9 mouse cellular contexts compared by ENCODE assay signal in the genomic region with DNA sequence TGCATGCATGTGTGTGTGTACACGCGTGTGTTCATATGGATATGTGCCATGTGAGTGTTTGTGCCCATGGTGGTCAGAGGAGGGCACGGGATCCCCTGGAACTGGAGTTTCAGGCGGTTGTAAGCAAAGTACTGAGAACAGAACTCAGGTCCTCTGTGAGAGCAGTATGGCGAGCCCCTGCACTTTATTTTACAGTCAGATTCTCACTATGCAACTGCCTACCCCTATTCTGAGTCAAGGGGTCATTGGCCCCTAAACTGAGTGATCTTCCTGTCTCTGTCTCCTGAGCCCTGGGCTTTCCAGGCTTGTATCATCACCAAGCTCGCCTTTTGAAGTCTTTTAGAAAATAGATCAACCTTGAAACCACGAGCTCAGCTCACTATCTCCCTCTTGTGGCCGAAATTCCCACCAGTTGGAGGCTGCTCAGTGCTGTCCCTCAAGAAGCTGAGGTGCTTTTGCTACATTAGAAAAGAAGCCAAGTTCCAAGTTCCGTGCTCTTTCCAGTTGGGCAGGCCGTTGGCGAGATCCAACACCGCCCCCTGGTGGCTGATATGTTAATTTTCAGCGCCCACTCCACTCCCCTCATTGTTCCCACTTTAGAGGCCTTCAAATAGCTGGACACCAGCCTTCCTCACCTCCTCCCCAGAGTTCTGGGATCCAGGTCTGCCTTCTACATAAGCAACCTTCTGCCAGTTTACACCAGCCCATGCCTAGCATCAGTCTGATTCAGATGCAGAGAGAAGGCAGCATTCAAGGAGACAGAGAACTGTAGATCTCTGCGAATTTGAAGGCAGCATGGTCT. TPM values are rescaled to one million over a fixed set of nuclear protein-coding genes. Genes with fewer than 3 reads are reported as not detected.
DNase-seq lines count a peak whose midpoint lies in the region; ATAC-seq and TF ChIP-seq lines count a peak whose summit lies in the region.
"Had no signal": no experiment of that assay in that cellular context is flagged by ENCODE, and none has a peak within 500 bp of the region (broad histone marks: within the 10 kb centered on the region; RNA-seq: fewer than 3 reads in every experiment).

No protein-coding gene starts in this region.

- TF ChIP-seq POLR2A in embryonic fibroblast, embryonic 13.5 days (IDR thresholded peaks at IDR 0.05; ENCODE audit: low read depth, low read length) = no peak

- no peak overlapping the region for H3K4me2 ChIP-seq in heart, embryonic 13.5 days
- no peak overlapping the region for H3K4me2 ChIP-seq in liver, embryonic 12.5 days
- no peak overlapping the region for H3K4me2 ChIP-seq in neural tube, embryonic 11.5 days (ENCODE audit: low read depth)
- H3K4me2 ChIP-seq in stomach, embryonic 16.5 days (ENCODE audit: low read depth, low read length) = no peak overlapping the region
- H3K4me2 ChIP-seq: limb, embryonic 15.5 days had no signal

- WGBS in heart, embryonic 13.5 days = 47% methylated on average over 14 of the region's 14 CpGs
- 40% methylated on average over 14 of the region's 14 CpGs for WGBS in liver, embryonic 12.5 days (ENCODE audit: insufficient replicate concordance)
- 49% methylated on average over 14 of the region's 14 CpGs for WGBS in neural tube, embryonic 11.5 days
- 52% methylated on average over 14 of the region's 14 CpGs for WGBS in stomach, embryonic 16.5 days

- H3K9ac ChIP-seq in heart, embryonic 13.5 days = no peak overlapping the region
- H3K9ac ChIP-seq in liver, embryonic 12.5 days = no peak overlapping the region
- H3K9ac ChIP-seq in neural tube, embryonic 11.5 days (ENCODE audit: low read length) = no peak overlapping the region
- no peak overlapping the region for H3K9ac ChIP-seq in stomach, embryonic 16.5 days (ENCODE audit: low read length)
- H3K9ac ChIP-seq: limb, embryonic 15.5 days had no signal

- no peaks in the 10 kb centered on the region for H3K36me3 ChIP-seq in heart, embryonic 13.5 days
- no peaks in the 10 kb centered on the region for H3K36me3 ChIP-seq in liver, embryonic 12.5 days
- no peaks in the 10 kb centered on the region for H3K36me3 ChIP-seq in neural tube, embryonic 11.5 days (ENCODE audit: control insufficient read depth, insufficient read depth, low read length)
- H3K36me3 ChIP-seq in stomach, embryonic 16.5 days (ENCODE audit: control insufficient read depth, insufficient read depth, low read length) = no peaks in the 10 kb centered on the region
- H3K36me3 ChIP-seq: limb, embryonic 15.5 days had no signal

- no peak overlapping the region for H3K27ac ChIP-seq in embryonic fibroblast, embryonic 13.5 days (ENCODE audit: insufficient read depth, low read length)
- no peak overlapping the region for H3K27ac ChIP-seq in heart, embryonic 13.5 days (replicated peaks)
- no peak overlapping the region for H3K27ac ChIP-seq in liver, embryonic 12.5 days
- no peak overlapping the region for H3K27ac ChIP-seq in neural tube, embryonic 11.5 days (ENCODE audit: low read depth, low read length)
- H3K27ac ChIP-seq in stomach, embryonic 16.5 days (ENCODE audit: low read length) = no peak overlapping the region
- H3K27ac ChIP-seq: limb, embryonic 15.5 days had no signal

- TF ChIP-seq CTCF in embryonic fibroblast, embryonic 13.5 days (IDR thresholded peaks at IDR 0.05; ENCODE audit: borderline replicate concordance, insufficient read depth, low read length) = peak; percentile 45

- H3K4me1 ChIP-seq in embryonic fibroblast, embryonic 13.5 days (ENCODE audit: control insufficient read depth, insufficient read depth, low read length) = no peaks in the 10 kb centered on the region
- H3K4me1 ChIP-seq in heart, embryonic 13.5 days = no peaks in the 10 kb centered on the region
- 0 out of 2 replicates have a peak, but pooled peaks cover 7% of the 10 kb centered on the region for H3K4me1 ChIP-seq in liver, embryonic 12.5 days
- H3K4me1 ChIP-seq in neural tube, embryonic 11.5 days (ENCODE audit: control insufficient read depth, insufficient read depth, low read length) = no peaks in the 10 kb centered on the region
- H3K4me1 ChIP-seq in stomach, embryonic 16.5 days (ENCODE audit: control insufficient read depth, insufficient read depth, low read length) = no peaks in the 10 kb centered on the region

- no peaks in the 10 kb centered on the region for H3K9me3 ChIP-seq in heart, embryonic 13.5 days
- H3K9me3 ChIP-seq in liver, embryonic 12.5 days (replicated peaks) = no peaks in the 10 kb centered on the region
- H3K9me3 ChIP-seq in neural tube, embryonic 11.5 days (ENCODE audit: control insufficient read depth, low read length) = no peaks in the 10 kb centered on the region
- H3K9me3 ChIP-seq in stomach, embryonic 16.5 days (replicated peaks; ENCODE audit: control insufficient read depth, low read length) = no peaks in the 10 kb centered on the region
- H3K9me3 ChIP-seq: limb, embryonic 15.5 days had no signal

- peak; percentile 46 for ATAC-seq in heart, embryonic 13.5 days (ENCODE audit: extremely low read depth, insufficient number of reproducible peaks, low FRiP score, low TSS enrichment)
- peak; percentile 65; the same call in 1 of the 2 replicates for ATAC-seq in liver, embryonic 12.5 days
- no peak for ATAC-seq in neural tube, embryonic 11.5 days (ENCODE audit: insufficient read depth, low FRiP score, low TSS enrichment)
- ATAC-seq in stomach, embryonic 16.5 days (ENCODE audit: insufficient read depth, low FRiP score) = peak; percentile 73

- no peaks in the 10 kb centered on the region for H3K27me3 ChIP-seq in heart, embryonic 13.5 days (replicated peaks)
- H3K27me3 ChIP-seq in liver, embryonic 12.5 days (replicated peaks) = no peaks in the 10 kb centered on the region
- no peaks in the 10 kb centered on the region for H3K27me3 ChIP-seq in neural tube, embryonic 11.5 days (ENCODE audit: control insufficient read depth, insufficient read depth, low read length)
- H3K27me3 ChIP-seq in stomach, embryonic 16.5 days (ENCODE audit: control insufficient read depth, insufficient read depth, low read length) = no peaks in the 10 kb centered on the region
- H3K27me3 ChIP-seq: limb, embryonic 15.5 days had no signal

- DNase-seq in CD4-positive, CD25-positive, alpha-beta regulatory T cell, adult 2 months (ENCODE audit: low read depth, low spot score) = peak; percentile 91
- peak; percentile 45 to 63 for DNase-seq in adrenal gland, postnatal 4 days (ENCODE audit: low spot score in 2 of 2)
- peak; percentile 80 for DNase-seq in kidney, postnatal 14 days
- peak; percentile 76 for DNase-seq in neural tube, embryonic 11.5 days (ENCODE audit: low spot score)

- H3K4me3 ChIP-seq in embryonic fibroblast, embryonic 13.5 days (ENCODE audit: insufficient read depth, low read length) = no peak overlapping the region
- no peak overlapping the region for H3K4me3 ChIP-seq in heart, embryonic 13.5 days
- H3K4me3 ChIP-seq in liver, embryonic 12.5 days = no peak overlapping the region
- no peak overlapping the region for H3K4me3 ChIP-seq in neural tube, embryonic 11.5 days (ENCODE audit: low read depth, low read length)
- H3K4me3 ChIP-seq in stomach, embryonic 16.5 days (replicated peaks; ENCODE audit: low read length) = no peak overlapping the region
- H3K4me3 ChIP-seq: limb, embryonic 15.5 days had no signal

RNA-seq across cellular contexts. Expression of a gene that starts 16.4 kb away (rescaled TPM):
- total RNA-seq in adrenal gland, postnatal 4 days (2021) = not detected
- not detected in 2 replicates for polyA plus RNA-seq in embryonic fibroblast, embryonic 13.5 days (2011; ENCODE audit: insufficient read length, low read depth, missing spikeins)
- not detected in 2 replicates for polyA plus RNA-seq in heart, embryonic 13.5 days (2015; fragmentation: Nextera tagmentation; extraction: Ambion mirVana)
- not detected in 2 replicates for polyA plus RNA-seq in liver, embryonic 12.5 days (2016; fragmentation: Nextera tagmentation; extraction: Ambion mirVana)
- polyA plus RNA-seq in neural tube, embryonic 11.5 days (2014; fragmentation: Nextera tagmentation; extraction: Ambion mirVana) = not detected in 2 replicates
- 0.15 TPM in 1 of 2 replicates, not detected in the other for polyA plus RNA-seq in stomach, embryonic 16.5 days (2015; fragmentation: Nextera tagmentation; extraction: Ambion mirVana)
- polyA plus RNA-seq: limb, embryonic 15.5 days had no signal

RNA-seq across cellular contexts. Expression of a gene that starts 29.9 kb away (rescaled TPM):
- total RNA-seq in adrenal gland, postnatal 4 days (2021) = 10 to 100 TPM; 21.5 to 24.4 TPM
- 25.8 and 31.7 TPM in 2 replicates for polyA plus RNA-seq in embryonic fibroblast, embryonic 13.5 days (2011; ENCODE audit: insufficient read length, low read depth, missing spikeins)
- 19.1 and 20.3 TPM in 2 replicates for polyA plus RNA-seq in heart, embryonic 13.5 days (2015; fragmentation: Nextera tagmentation; extraction: Ambion mirVana)
- 25.6 TPM in 2 replicates for polyA plus RNA-seq in liver, embryonic 12.5 days (2016; fragmentation: Nextera tagmentation; extraction: Ambion mirVana)
- polyA plus RNA-seq in neural tube, embryonic 11.5 days (2014; fragmentation: Nextera tagmentation; extraction: Ambion mirVana) = 17.3 and 18.5 TPM in 2 replicates
- 25.2 and 27.8 TPM in 2 replicates for polyA plus RNA-seq in stomach, embryonic 16.5 days (2015; fragmentation: Nextera tagmentation; extraction: Ambion mirVana)

RNA-seq across cellular contexts. Expression of a gene that starts 32.8 kb away (rescaled TPM):
- total RNA-seq in adrenal gland, postnatal 4 days (2021) = 10 to 100 TPM; 33.6 to 40.2 TPM
- 19.7 and 35.1 TPM in 2 replicates for polyA plus RNA-seq in embryonic fibroblast, embryonic 13.5 days (2011; ENCODE audit: insufficient read length, low read depth, missing spikeins)
- polyA plus RNA-seq in heart, embryonic 13.5 days (2015; fragmentation: Nextera tagmentation; extraction: Ambion mirVana) = 8.6 and 10.0 TPM in 2 replicates
- 7.3 and 7.5 TPM in 2 replicates for polyA plus RNA-seq in liver, embryonic 12.5 days (2016; fragmentation: Nextera tagmentation; extraction: Ambion mirVana)
- polyA plus RNA-seq in neural tube, embryonic 11.5 days (2014; fragmentation: Nextera tagmentation; extraction: Ambion mirVana) = 4.0 and 4.3 TPM in 2 replicates
- polyA plus RNA-seq in stomach, embryonic 16.5 days (2015; fragmentation: Nextera tagmentation; extraction: Ambion mirVana) = 25.8 and 29.4 TPM in 2 replicates

RNA-seq across cellular contexts. Expression of a gene that starts 36.0 kb away (rescaled TPM):
- total RNA-seq in adrenal gland, postnatal 4 days (2021) = 1 to 10 TPM in 1 of 2 experiments, under 1 TPM in 1; 0.82 to 1.1 TPM
- not detected in 2 replicates for polyA plus RNA-seq in embryonic fibroblast, embryonic 13.5 days (2011; ENCODE audit: insufficient read length, low read depth, missing spikeins)
- 0.21 TPM in 1 of 2 replicates, not detected in the other for polyA plus RNA-seq in heart, embryonic 13.5 days (2015; fragmentation: Nextera tagmentation; extraction: Ambion mirVana)
- polyA plus RNA-seq in liver, embryonic 12.5 days (2016; fragmentation: Nextera tagmentation; extraction: Ambion mirVana) = 0.13 TPM in 1 of 2 replicates, not detected in the other
- polyA plus RNA-seq in neural tube, embryonic 11.5 days (2014; fragmentation: Nextera tagmentation; extraction: Ambion mirVana) = not detected in 2 replicates
- 0.51 TPM in 1 of 2 replicates, not detected in the other for polyA plus RNA-seq in stomach, embryonic 16.5 days (2015; fragmentation: Nextera tagmentation; extraction: Ambion mirVana)
